Mouse (Mus musculus) limb, embryonic 15.5 days (tissue): ENCODE measurements around the gene Myo1c. TPM values are rescaled to one million over a fixed set of nuclear protein-coding genes. Genes with fewer than 3 reads are reported as not detected.

Source experiments
- ATAC-seq: fragments of 200-750 bp; cut with Nextera tagmentation; 2 replicates; pipeline ENCODE4 v1.8.0; 2017; ENCODE audit warnings: low read depth, moderate TSS enrichment; ENCODE audit not compliant: insufficient number of reproducible peaks, low FRiP score, low TSS enrichment
- H3K27ac ChIP-seq: fragments of 300-500 bp; sonication (generic); 2 replicates; pipeline ENCODE4 v1.5.1; 2015; ENCODE audit warnings: moderate library complexity, mild to moderate bottlenecking, inconsistent platforms
- H3K27me3 ChIP-seq: fragments of 300-500 bp; sonication (generic); 2 replicates; pipeline ENCODE4 v1.6.1; 2015; ENCODE audit warnings: inconsistent platforms
- H3K36me3 ChIP-seq: fragments of 300-500 bp; sonication (generic); 2 replicates; pipeline ENCODE4 v1.6.1; 2015; ENCODE audit warnings: inconsistent platforms
- H3K4me1 ChIP-seq: fragments of 300-500 bp; sonication (generic); 2 replicates; pipeline ENCODE4 v1.6.1; 2015; ENCODE audit warnings: inconsistent platforms
- H3K4me2 ChIP-seq: fragments of 300-500 bp; sonication (generic); 2 replicates; pipeline ENCODE4 v1.6.1; 2015; ENCODE audit warnings: mild to moderate bottlenecking, inconsistent platforms
- H3K4me3 ChIP-seq: fragments of 300-500 bp; sonication (generic); 2 replicates; pipeline ENCODE4 v1.5.1; 2015; ENCODE audit warnings: mild to moderate bottlenecking, inconsistent platforms
- H3K9ac ChIP-seq: fragments of 300-500 bp; sonication (generic); 2 replicates; pipeline ENCODE4 v1.6.1; 2015; ENCODE audit warnings: inconsistent platforms
- H3K9me3 ChIP-seq: fragments of 300-500 bp; sonication (generic); 2 replicates; pipeline ENCODE4 v1.6.1; 2016; ENCODE audit warnings: inconsistent platforms
- WGBS: fragments of 180-500 bp; shearing (Covaris S2); methylation state at CpG from one replicate; pipeline ENCODE4 v1.1.7; 2015; 5-methylcytosine and 5-hydroxymethylcytosine counted together
- polyA plus RNA-seq: library from polyadenylated mRNA; unstranded; fragments of >200 nt; fragmentation: Nextera tagmentation; extraction: Ambion mirVana; gene quantifications from 2 replicates; pipeline ENCODE4 v1.2.1, GENCODE M21; 2015

The Myo1c gene
- polyA plus RNA-seq, 1 experiment from 2014 or later = 63.8 TPM

- Histone ChIP-seq H3K9ac (no peak overlapping the region), H3K36me3 (peaks cover 60% of the 10 kb centered on the region), H3K27ac (no peak overlapping the region), H3K4me1 (peaks cover 35% of the 10 kb centered on the region), H3K9me3 (no peaks in the 10 kb centered on the region), H3K4me2 (no peak overlapping the region), H3K27me3 (no peaks in the 10 kb centered on the region), H3K4me3 (no peak overlapping the region)
- ATAC-seq = no peak
- WGBS = 70% methylated on average over 14 of the region's 14 CpGs
Observed at GRCm38 (mm10) chr11:75658996-75659750, 8.9 kb downstream of the Myo1c start.

- Histone ChIP-seq H3K9me3 (no peaks in the 10 kb centered on the region), H3K36me3 (peaks cover 66% of the 10 kb centered on the region), H3K27me3 (no peaks in the 10 kb centered on the region), H3K9ac (no peak overlapping the region), H3K4me3 (no peak overlapping the region), H3K27ac (no peak overlapping the region), H3K4me1 (peaks cover 25% of the 10 kb centered on the region), H3K4me2 (no peak overlapping the region)
- ATAC-seq = no peak
- 88% methylated on average over 12 of the region's 12 CpGs for WGBS
Observed at GRCm38 (mm10) chr11:75660081-75660590, 9.8 kb downstream of the Myo1c start.

GRCm38 (mm10) chr11:75660941-75661800, 10.9 kb downstream of the Myo1c start:
- Histone ChIP-seq H3K4me1 (peaks cover 19% of the 10 kb centered on the region), H3K36me3 (peaks cover 76% of the 10 kb centered on the region), H3K4me3 (no peak overlapping the region), H3K9ac (no peak overlapping the region), H3K9me3 (no peaks in the 10 kb centered on the region), H3K27me3 (no peaks in the 10 kb centered on the region), H3K4me2 (no peak overlapping the region), H3K27ac (no peak overlapping the region)
- no peak for ATAC-seq
- 88% methylated on average over 21 of the region's 21 CpGs for WGBS

- Histone ChIP-seq H3K4me3 (no peak overlapping the region), H3K36me3 (peaks cover 86% of the 10 kb centered on the region), H3K27me3 (no peaks in the 10 kb centered on the region), H3K4me2 (no peak overlapping the region), H3K27ac (no peak overlapping the region), H3K9me3 (no peaks in the 10 kb centered on the region), H3K4me1 (peaks cover 9% of the 10 kb centered on the region; the same call in 1 of the 2 replicates), H3K9ac (no peak overlapping the region)
- 86% methylated on average over 7 of the region's 7 CpGs for WGBS
- no peak for ATAC-seq
Observed at GRCm38 (mm10) chr11:75662131-75662530, 11.8 kb downstream of the Myo1c start.

- H3K27ac ChIP-seq = no peak overlapping the region
- no peaks in the 10 kb centered on the region for H3K4me1 ChIP-seq
- peaks cover 94% of the 10 kb centered on the region for H3K36me3 ChIP-seq
- no peaks in the 10 kb centered on the region for H3K27me3 ChIP-seq
- ATAC-seq = no peak
- no peak overlapping the region for H3K4me2 ChIP-seq
- H3K9me3 ChIP-seq = no peaks in the 10 kb centered on the region
- H3K4me3 ChIP-seq = no peak overlapping the region
- WGBS = 90% methylated on average over 6 of the region's 6 CpGs
- H3K9ac ChIP-seq = no peak overlapping the region
Observed at GRCm38 (mm10) chr11:75666296-75666695, 16.0 kb downstream of the Myo1c start.

- Histone ChIP-seq H3K9me3 (no peaks in the 10 kb centered on the region), H3K9ac (no peak overlapping the region), H3K36me3 (peaks cover 94% of the 10 kb centered on the region), H3K4me3 (no peak overlapping the region), H3K4me2 (no peak overlapping the region), H3K27ac (no peak overlapping the region), H3K27me3 (no peaks in the 10 kb centered on the region), H3K4me1 (no peaks in the 10 kb centered on the region)
- no peak for ATAC-seq
- WGBS = 85% methylated on average over 3 of the region's 3 CpGs
Observed at GRCm38 (mm10) chr11:75668621-75669020, 18.3 kb downstream of the Myo1c start.

- WGBS = 88% methylated on average over 11 of the region's 11 CpGs
- no peak for ATAC-seq
- H3K27me3 ChIP-seq = no peaks in the 10 kb centered on the region
- H3K27ac ChIP-seq = no peak overlapping the region
- H3K4me3 ChIP-seq = no peak overlapping the region
- H3K4me2 ChIP-seq = no peak overlapping the region
- no peak overlapping the region for H3K9ac ChIP-seq
- H3K36me3 ChIP-seq = peaks cover 93% of the 10 kb centered on the region
- no peaks in the 10 kb centered on the region for H3K4me1 ChIP-seq
- H3K9me3 ChIP-seq = no peaks in the 10 kb centered on the region
Observed at GRCm38 (mm10) chr11:75669176-75669852, 19.0 kb downstream of the Myo1c start.

- H3K36me3 ChIP-seq = peaks cover 90% of the 10 kb centered on the region
- no peaks in the 10 kb centered on the region for H3K9me3 ChIP-seq
- no peak for ATAC-seq
- H3K4me2 ChIP-seq = no peak overlapping the region
- H3K4me3 ChIP-seq = no peak overlapping the region
- 90% methylated on average over 12 of the region's 12 CpGs for WGBS
- H3K27me3 ChIP-seq = no peaks in the 10 kb centered on the region
- H3K4me1 ChIP-seq = no peaks in the 10 kb centered on the region
- no peak overlapping the region for H3K9ac ChIP-seq
- no peak overlapping the region for H3K27ac ChIP-seq
Observed at GRCm38 (mm10) chr11:75669853-75670200, 19.5 kb downstream of the Myo1c start.

- Histone ChIP-seq H3K9me3 (no peaks in the 10 kb centered on the region), H3K27me3 (no peaks in the 10 kb centered on the region), H3K4me2 (no peak overlapping the region), H3K27ac (no peak overlapping the region), H3K4me1 (no peaks in the 10 kb centered on the region), H3K36me3 (peaks cover 74% of the 10 kb centered on the region), H3K4me3 (no peak overlapping the region), H3K9ac (no peak overlapping the region)
- 85% methylated on average over 22 of the region's 22 CpGs for WGBS
- ATAC-seq = no peak
Observed at GRCm38 (mm10) chr11:75671426-75672180, 21.3 kb downstream of the Myo1c start.

- no peak overlapping the region for H3K9ac ChIP-seq
- peaks cover 56% of the 10 kb centered on the region for H3K36me3 ChIP-seq
- WGBS = 84% methylated on average over 5 of the region's 5 CpGs
- no peak for ATAC-seq
- H3K27ac ChIP-seq = no peak overlapping the region
- H3K27me3 ChIP-seq = no peaks in the 10 kb centered on the region
- H3K4me2 ChIP-seq = no peak overlapping the region
- no peaks in the 10 kb centered on the region for H3K4me1 ChIP-seq
- no peaks in the 10 kb centered on the region for H3K9me3 ChIP-seq
- no peak overlapping the region for H3K4me3 ChIP-seq
Observed at GRCm38 (mm10) chr11:75673411-75673810, 23.1 kb downstream of the Myo1c start.

- WGBS = 78% methylated on average over 3 of the region's 3 CpGs
- Histone ChIP-seq H3K36me3 (peaks cover 42% of the 10 kb centered on the region), H3K9me3 (no peaks in the 10 kb centered on the region), H3K4me2 (no peak overlapping the region), H3K4me3 (no peak overlapping the region), H3K27ac (no peak overlapping the region), H3K27me3 (no peaks in the 10 kb centered on the region), H3K4me1 (peaks cover 4% of the 10 kb centered on the region; the same call in 1 of the 2 replicates), H3K9ac (no peak overlapping the region)
- no peak for ATAC-seq
Observed at GRCm38 (mm10) chr11:75674875-75675274, 24.6 kb downstream of the Myo1c start.
